Mouse (Mus musculus): ENCODE data around the gene Exoc3l2. TPM values are rescaled to one million over a fixed set of nuclear protein-coding genes. Genes with fewer than 3 reads are reported as not detected.
A peak's percentile ranks its signal among the peaks of the same experiment; 100 is the strongest.

Exoc3l2 gene
- polyA plus RNA-seq (2015; fragmentation: Nextera tagmentation; extraction: Ambion mirVana): 0.24 and 0.32 TPM in 2 replicates

DNA sequence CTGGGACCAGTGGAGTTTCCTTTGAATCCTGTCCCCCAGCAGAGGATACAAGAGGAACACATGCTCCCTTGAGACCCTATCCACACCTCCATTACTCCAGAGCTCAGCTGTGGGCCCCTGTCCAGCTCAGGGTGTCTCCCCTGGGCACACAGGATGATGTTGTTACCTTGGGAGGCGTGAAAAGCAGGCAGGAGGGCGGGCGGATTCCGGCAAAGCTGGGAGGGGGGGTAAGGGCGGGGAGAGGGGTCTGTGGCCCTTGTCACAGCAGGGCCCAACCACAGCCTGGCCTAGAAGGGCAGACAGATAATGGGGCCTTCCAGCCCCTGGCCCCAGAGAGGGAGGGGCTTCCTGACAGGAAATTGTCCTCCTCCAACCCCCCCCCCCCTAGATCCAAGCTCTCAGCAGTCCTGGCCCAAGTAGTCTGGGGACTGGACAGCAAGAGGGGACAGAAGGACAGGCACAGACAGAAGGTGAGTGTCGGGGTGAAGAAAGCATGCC lies at the start of gene Exoc3l2:
TSS of gene Exoc3l2 (plus strand) at position 448 of the 498 bp plus-strand sequence.
- Histone ChIP-seq H3K9ac (replicated peaks) (no peak within 1 kb of the TSS), H3K9me3 (no peaks in the 10 kb centered on the region), H3K27ac (no peak within 1 kb of the TSS), H3K4me3 (replicated peaks) (no peak within 1 kb of the TSS), H3K36me3 (no peaks in the 10 kb centered on the region), H3K4me2 (replicated peaks) (no peak within 1 kb of the TSS), H3K27me3 (peaks cover 42% of the 10 kb centered on the region), H3K4me1 (replicated peaks) (peaks cover 15% of the 10 kb centered on the region)
- WGBS: 21% methylated on average over 6 of the region's 6 CpGs
- ATAC-seq: no peak

DNA sequence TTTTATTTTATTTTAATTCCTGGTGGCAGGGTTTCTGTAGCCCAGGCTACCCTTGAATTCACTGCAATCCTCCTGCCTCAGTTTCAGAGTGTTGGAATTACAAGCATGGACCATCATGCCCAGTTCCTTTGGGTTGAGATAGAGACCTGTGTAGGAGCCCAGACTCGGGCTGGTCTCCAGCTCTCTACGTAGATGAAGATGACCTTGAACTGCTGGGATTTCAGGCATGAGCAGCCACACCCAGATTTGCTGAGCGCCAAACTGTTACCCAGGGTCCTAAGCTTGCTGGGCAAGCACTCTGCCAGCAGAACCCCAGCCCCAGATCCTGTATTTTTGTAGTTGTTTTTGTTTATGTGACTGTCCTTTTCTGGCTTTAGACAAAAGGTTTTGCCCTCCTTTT lies 49.6 kb upstream of the Exoc3l2 start:
- no peak for ATAC-seq
- Histone ChIP-seq H3K9me3 (no peaks in the 10 kb centered on the region), H3K9ac (replicated peaks) (no peak overlapping the region), H3K27ac (no peak overlapping the region), H3K4me2 (replicated peaks) (no peak overlapping the region), H3K36me3 (no peaks in the 10 kb centered on the region), H3K4me1 (replicated peaks) (no peaks in the 10 kb centered on the region), H3K27me3 (peaks cover 29% of the 10 kb centered on the region), H3K4me3 (replicated peaks) (no peak overlapping the region)
- WGBS: 88% methylated on average over 3 of the region's 3 CpGs

DNA sequence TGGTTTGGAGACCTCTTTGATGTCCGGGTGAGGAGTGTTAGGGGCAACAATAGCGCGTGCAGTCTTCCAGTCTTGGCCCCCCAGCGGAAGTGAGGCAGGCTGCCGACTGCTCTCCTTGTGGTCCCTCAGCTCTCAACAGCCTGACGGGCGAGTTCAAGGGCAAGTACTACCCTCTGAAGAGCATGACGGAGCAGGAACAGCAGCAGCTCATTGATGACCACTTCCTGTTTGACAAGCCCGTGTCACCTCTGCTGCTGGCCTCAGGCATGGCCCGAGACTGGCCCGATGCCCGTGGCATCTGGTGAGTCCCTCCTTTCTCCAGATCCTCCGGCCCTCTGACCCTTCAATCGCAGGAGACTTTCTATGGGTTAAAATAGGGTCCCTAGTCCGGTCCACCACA lies 46.5 kb upstream of the Exoc3l2 start:
- Histone ChIP-seq H3K4me2 (replicated peaks) (no peak overlapping the region), H3K4me1 (replicated peaks) (0 out of 2 replicates have a peak, but pooled peaks cover 5% of the 10 kb centered on the region), H3K36me3 (no peaks in the 10 kb centered on the region), H3K27ac (no peak overlapping the region), H3K27me3 (peaks cover 54% of the 10 kb centered on the region), H3K4me3 (replicated peaks) (no peak overlapping the region), H3K9me3 (no peaks in the 10 kb centered on the region), H3K9ac (replicated peaks) (no peak overlapping the region)
- WGBS: 84% methylated on average over 15 of the region's 15 CpGs
- ATAC-seq: no peak

DNA sequence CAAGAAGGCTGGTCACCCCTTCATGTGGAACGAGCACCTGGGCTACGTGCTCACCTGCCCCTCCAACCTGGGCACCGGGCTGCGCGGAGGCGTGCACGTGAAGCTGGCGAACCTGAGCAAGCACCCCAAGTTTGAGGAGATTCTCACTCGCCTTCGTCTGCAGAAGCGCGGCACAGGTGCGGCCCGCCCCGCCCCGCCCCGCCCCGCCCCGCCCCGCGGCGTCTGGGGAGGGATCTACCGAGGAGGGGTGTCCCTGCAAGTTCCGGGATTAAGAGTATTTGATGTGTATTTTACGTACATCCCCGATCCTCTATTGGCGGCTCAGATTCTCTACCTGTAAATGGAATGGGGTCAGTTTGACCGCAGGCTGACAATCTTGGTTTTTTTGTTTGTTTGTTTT lies 43.0 kb upstream of the Exoc3l2 start:
- no peak for ATAC-seq
- H3K27me3 ChIP-seq: peaks cover 61% of the 10 kb centered on the region
- H3K9me3 ChIP-seq: no peaks in the 10 kb centered on the region
- H3K36me3 ChIP-seq: peaks cover 6% of the 10 kb centered on the region
- WGBS: 10% methylated on average over 28 of the region's 28 CpGs
- no peak overlapping the region for H3K27ac ChIP-seq
- H3K9ac ChIP-seq (replicated peaks): no peak overlapping the region
- no peak overlapping the region for H3K4me2 ChIP-seq (replicated peaks)
- 0 out of 2 replicates have a peak, but pooled peaks cover 5% of the 10 kb centered on the region for H3K4me1 ChIP-seq (replicated peaks)
- no peak overlapping the region for H3K4me3 ChIP-seq (replicated peaks)

DNA sequence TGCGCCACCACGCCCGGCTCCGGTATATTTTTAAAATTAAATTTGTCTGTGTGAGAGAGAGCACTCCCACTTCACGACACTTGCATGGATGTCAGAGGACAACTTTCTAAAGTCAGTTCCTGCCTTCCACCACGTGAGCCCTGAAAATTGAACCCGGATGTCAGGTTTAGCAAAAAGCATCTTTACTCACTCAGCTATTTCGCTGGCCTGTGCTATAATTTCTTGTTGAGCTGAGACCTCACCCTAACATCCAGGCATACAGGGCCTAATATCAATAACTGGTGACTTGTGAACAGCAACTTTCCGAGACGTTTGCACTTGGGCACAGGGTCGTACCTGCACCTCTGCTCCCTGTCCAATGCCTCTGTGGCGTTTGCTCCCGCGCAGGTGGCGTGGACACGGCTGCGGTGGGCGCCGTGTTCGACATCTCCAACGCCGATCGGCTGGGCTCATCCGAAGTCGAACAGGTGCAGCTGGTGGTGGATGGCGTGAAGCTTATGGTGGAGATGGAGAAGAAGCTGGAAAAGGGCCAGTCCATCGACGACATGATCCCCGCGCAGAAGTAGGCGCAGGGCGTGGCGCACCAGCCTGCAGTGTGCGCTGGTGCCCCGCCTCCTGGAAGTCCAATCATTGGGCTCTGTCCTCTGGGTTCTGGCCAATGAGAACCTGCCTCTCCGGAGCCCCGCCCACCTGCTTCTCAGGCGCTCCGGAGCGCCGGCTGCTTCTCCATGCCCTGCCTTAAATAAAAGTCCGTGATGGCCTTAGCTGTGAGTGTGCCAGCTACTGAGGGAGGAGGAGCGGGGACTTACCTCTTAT lies 42.1 kb upstream of the Exoc3l2 start:
- H3K4me3 ChIP-seq (replicated peaks): peak overlapping the region; percentile 46
- ATAC-seq: peak; percentile 97
- H3K4me1 ChIP-seq (replicated peaks): 0 out of 2 replicates have a peak, but pooled peaks cover 5% of the 10 kb centered on the region
- 12% methylated on average over 43 of the region's 43 CpGs for WGBS
- no peaks in the 10 kb centered on the region for H3K9me3 ChIP-seq
- H3K36me3 ChIP-seq: peaks cover 15% of the 10 kb centered on the region
- peak overlapping the region; percentile 69 for H3K4me2 ChIP-seq (replicated peaks)
- peak overlapping the region; percentile 46; the same call in 1 of the 2 replicates for H3K9ac ChIP-seq (replicated peaks)
- no peak overlapping the region for H3K27ac ChIP-seq
- H3K27me3 ChIP-seq: peaks cover 59% of the 10 kb centered on the region

DNA sequence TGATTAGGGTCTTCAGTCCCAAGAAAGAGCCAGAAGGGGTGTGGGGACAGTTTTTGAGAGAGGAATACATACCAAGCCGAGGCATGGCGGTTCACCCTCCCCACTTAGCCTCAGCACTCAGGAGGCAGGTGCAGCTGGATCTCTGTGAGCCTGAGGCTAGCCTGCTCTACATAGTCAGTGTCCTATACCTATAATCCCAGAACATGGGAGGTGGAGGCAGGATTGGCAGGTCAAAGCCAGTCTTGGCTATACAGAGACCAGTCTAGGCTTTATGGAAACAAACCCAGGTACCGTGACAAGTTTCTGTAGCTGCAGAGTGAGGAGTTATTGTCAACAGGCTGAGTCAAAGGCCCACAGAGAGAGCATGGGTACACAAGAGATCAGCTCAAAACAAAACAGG lies 40.0 kb upstream of the Exoc3l2 start:
- H3K36me3 ChIP-seq: peaks cover 35% of the 10 kb centered on the region
- H3K27ac ChIP-seq: no peak overlapping the region
- no peak overlapping the region for H3K4me2 ChIP-seq (replicated peaks)
- peaks cover 42% of the 10 kb centered on the region for H3K27me3 ChIP-seq
- H3K9ac ChIP-seq (replicated peaks): no peak overlapping the region
- no peak for ATAC-seq
- no peak overlapping the region for H3K4me3 ChIP-seq (replicated peaks)
- H3K4me1 ChIP-seq (replicated peaks): 0 out of 2 replicates have a peak, but pooled peaks cover 5% of the 10 kb centered on the region
- 84% methylated on average over 3 of the region's 3 CpGs for WGBS
- no peaks in the 10 kb centered on the region for H3K9me3 ChIP-seq

DNA sequence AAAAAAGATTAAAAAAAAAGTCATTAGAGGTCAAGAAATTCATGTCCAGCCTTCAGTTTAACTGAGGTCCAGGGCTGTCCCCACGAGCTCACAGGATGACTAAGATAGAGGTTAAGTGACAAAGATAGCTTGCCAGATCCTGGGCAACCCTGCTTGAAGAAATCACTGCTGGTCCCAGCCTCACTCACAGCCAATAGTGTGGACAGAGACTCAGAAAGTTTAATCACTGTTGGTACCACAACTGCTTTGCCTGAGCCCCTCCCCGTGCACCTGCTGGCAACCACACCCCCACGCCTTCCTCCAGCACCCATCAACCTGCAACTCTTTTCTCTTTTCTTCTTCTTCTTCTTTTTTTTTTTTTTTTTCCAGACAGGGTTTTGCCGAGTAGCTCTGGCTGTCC lies 39.1 kb upstream of the Exoc3l2 start:
- H3K4me1 ChIP-seq (replicated peaks): 0 out of 2 replicates have a peak, but pooled peaks cover 5% of the 10 kb centered on the region
- H3K9me3 ChIP-seq: no peaks in the 10 kb centered on the region
- H3K27ac ChIP-seq: no peak overlapping the region
- peaks cover 45% of the 10 kb centered on the region for H3K36me3 ChIP-seq
- H3K4me3 ChIP-seq (replicated peaks): no peak overlapping the region
- no peak overlapping the region for H3K4me2 ChIP-seq (replicated peaks)
- H3K9ac ChIP-seq (replicated peaks): no peak overlapping the region
- no peak for ATAC-seq
- 81% methylated on average over 4 of the region's 4 CpGs for WGBS
- H3K27me3 ChIP-seq: peaks cover 33% of the 10 kb centered on the region

DNA sequence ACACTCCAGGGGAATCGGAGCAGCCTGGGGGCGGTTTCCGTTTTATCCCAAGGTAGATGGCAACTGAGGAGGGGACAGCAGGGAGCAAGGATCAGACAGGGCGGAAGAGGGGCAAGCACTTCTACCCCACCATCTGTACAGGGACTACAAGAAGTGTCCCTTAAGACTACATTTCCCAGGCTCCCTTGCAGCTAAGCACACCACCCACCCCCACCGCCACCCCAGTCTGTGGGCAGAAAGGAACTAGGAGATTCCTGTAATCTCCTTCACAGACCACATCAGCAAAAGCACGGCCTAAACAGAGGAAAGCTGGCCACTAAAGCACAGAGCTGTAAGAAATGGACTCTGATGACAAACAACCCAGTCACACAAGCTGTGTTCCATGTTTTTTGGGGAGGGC lies 36.8 kb upstream of the Exoc3l2 start:
- 76% methylated on average over 6 of the region's 6 CpGs for WGBS
- H3K27ac ChIP-seq: no peak overlapping the region
- H3K4me3 ChIP-seq (replicated peaks): no peak overlapping the region
- peaks cover 10% of the 10 kb centered on the region for H3K27me3 ChIP-seq
- no peaks in the 10 kb centered on the region for H3K9me3 ChIP-seq
- no peaks in the 10 kb centered on the region for H3K4me1 ChIP-seq (replicated peaks)
- H3K36me3 ChIP-seq: peaks cover 68% of the 10 kb centered on the region
- no peak overlapping the region for H3K4me2 ChIP-seq (replicated peaks)
- no peak for ATAC-seq
- H3K9ac ChIP-seq (replicated peaks): no peak overlapping the region

DNA sequence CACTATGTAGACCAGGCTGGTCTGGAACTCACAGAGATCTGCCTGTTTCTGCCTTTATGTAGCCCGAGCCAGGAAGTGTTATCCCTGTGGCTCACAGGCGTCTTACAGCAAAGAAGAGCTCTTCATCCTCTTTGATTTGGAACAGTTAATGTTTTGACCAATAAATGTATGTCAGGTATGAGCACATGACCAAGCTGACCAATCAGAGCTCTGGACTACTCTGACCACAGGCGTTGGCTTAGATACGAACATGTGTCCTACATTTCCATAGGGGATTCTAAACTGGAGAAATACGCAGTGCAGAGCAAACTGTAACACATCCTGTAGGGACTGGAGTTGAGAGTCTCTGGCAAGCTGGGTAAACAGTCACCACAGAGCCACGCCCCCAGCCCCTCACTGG lies 36.2 kb upstream of the Exoc3l2 start:
- no peak overlapping the region for H3K4me3 ChIP-seq (replicated peaks)
- H3K9me3 ChIP-seq: no peaks in the 10 kb centered on the region
- no peak overlapping the region for H3K9ac ChIP-seq (replicated peaks)
- ATAC-seq: no peak
- H3K27me3 ChIP-seq: peaks cover 6% of the 10 kb centered on the region
- H3K4me2 ChIP-seq (replicated peaks): no peak overlapping the region
- no peaks in the 10 kb centered on the region for H3K4me1 ChIP-seq (replicated peaks)
- H3K27ac ChIP-seq: no peak overlapping the region
- H3K36me3 ChIP-seq: peaks cover 73% of the 10 kb centered on the region
- WGBS: 90% methylated on average over 6 of the region's 6 CpGs

DNA sequence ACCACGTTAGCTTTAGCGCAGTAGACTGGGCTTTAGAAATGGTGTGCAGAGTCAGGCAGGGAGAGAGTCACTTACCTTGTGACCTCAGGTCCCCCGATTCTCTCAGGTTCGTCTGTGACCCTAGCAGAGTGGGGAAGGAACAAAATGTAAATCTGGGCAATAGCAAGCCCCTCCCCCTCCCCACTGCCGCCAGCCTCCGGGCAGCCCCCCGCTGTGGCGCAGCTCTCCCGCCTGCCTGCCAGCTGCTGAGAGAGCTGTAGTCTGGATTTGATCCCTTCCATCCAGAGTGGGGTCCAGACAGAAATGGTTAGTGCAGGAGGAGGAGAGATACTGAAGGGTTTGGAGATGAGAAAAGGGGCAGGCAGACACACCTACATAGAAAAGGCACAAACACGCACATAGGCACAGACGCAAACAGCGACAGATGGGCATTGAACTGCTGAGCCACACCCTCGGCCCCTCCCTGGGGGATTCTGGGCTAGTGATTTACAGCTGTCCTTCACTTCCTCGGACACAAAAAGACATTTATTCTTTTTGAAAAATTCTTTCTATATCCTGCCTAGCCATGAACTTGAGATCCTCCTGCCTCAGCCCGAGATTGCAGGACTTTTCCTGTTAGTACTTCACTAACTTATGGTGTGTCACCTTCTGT lies 35.0 kb upstream of the Exoc3l2 start:
- 65% methylated on average over 15 of the region's 15 CpGs for WGBS
- H3K9ac ChIP-seq (replicated peaks): no peak overlapping the region
- H3K27ac ChIP-seq: no peak overlapping the region
- H3K4me3 ChIP-seq (replicated peaks): no peak overlapping the region
- H3K9me3 ChIP-seq: no peaks in the 10 kb centered on the region
- no peaks in the 10 kb centered on the region for H3K4me1 ChIP-seq (replicated peaks)
- no peak for ATAC-seq
- H3K36me3 ChIP-seq: peaks cover 86% of the 10 kb centered on the region
- H3K4me2 ChIP-seq (replicated peaks): no peak overlapping the region
- no peaks in the 10 kb centered on the region for H3K27me3 ChIP-seq

DNA sequence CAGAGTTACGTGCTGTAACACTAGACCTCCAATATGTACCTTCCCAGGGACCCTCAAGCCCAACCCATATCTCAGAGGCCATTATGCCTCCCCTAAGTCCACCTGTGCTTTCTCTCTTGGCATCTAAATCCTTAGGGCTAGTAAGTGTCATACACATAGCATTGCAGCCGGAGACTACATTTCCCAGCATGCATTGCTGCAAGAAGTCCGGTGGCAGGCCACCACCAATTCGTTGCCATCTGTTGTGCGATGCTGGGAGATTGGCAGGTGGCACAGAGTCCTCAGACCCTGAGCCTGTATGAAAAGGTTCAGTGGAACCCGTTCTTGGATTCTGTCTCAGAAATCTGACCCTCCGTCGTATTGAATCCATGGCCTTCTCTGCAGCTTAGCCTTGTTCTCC lies 33.4 kb upstream of the Exoc3l2 start:
- Histone ChIP-seq H3K36me3 (peaks cover 100% of the 10 kb centered on the region), H3K27me3 (no peaks in the 10 kb centered on the region), H3K27ac (no peak overlapping the region), H3K4me1 (replicated peaks) (no peaks in the 10 kb centered on the region), H3K9ac (replicated peaks) (no peak overlapping the region), H3K9me3 (no peaks in the 10 kb centered on the region), H3K4me2 (replicated peaks) (no peak overlapping the region), H3K4me3 (replicated peaks) (no peak overlapping the region)
- 64% methylated on average over 8 of the region's 8 CpGs for WGBS
- ATAC-seq: peak; percentile 5; the same call in 1 of the 2 replicates

DNA sequence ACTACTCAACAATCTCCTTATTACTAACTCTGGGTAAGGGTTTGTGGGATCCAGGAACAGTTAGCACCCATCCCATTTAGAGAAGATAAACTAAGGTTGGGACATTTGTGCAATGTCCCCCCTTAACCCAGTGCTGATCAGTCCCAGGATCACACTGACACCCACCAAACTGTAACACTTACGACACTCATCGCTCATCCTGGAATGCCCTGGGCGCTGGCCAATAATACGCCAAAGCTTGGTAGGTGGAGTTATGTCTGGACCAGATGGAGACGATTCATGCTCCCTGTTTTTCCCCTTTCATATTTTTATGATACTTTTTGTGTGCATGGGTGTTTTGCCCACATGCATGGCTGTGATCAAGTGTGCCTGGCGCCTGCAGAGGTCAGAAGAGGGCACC lies 32.7 kb upstream of the Exoc3l2 start:
- Histone ChIP-seq H3K4me3 (replicated peaks) (no peak overlapping the region), H3K27me3 (no peaks in the 10 kb centered on the region), H3K4me1 (replicated peaks) (no peaks in the 10 kb centered on the region), H3K36me3 (peaks cover 100% of the 10 kb centered on the region), H3K9me3 (no peaks in the 10 kb centered on the region), H3K9ac (replicated peaks) (no peak overlapping the region), H3K4me2 (replicated peaks) (no peak overlapping the region), H3K27ac (no peak overlapping the region)
- WGBS: 97% methylated on average over 6 of the region's 6 CpGs
- ATAC-seq: no peak

All from midbrain, embryonic 13.5 days (tissue).